Mouse (Mus musculus) left cerebral cortex, adult 2 months (tissue): ENCODE measurements around the gene Krtap16-3. TPM values are rescaled to one million over a fixed set of nuclear protein-coding genes. Genes with fewer than 3 reads are reported as not detected.

Experiments used
- DNase-seq, 2 experiments: peaks; one replicate each; pipeline ENCODE4 v3.0.0; 2021 to 2022; ENCODE audit warnings: low spot score in 2 of 2, mixed read lengths in 1 of 2; ENCODE audit errors: extremely low spot score in 1 of 2
- H3K27ac ChIP-seq: fragments of 200-600 bp; 2 replicates; pipeline ENCODE4 v1.8.1; 2022
- H3K4me3 ChIP-seq: fragments of 200-600 bp; 2 replicates; pipeline ENCODE4 v1.8.1; 2022
- CTCF ChIP-seq: fragments of 200-600 bp; IDR thresholded peaks from 2 replicates; pipeline ENCODE4 v1.8.1; 2022; ENCODE audit warnings: antibody characterized with exemption, mild to moderate bottlenecking, moderate library complexity
- intact Hi-C: fragments of 180-260 bp; cut with DNase I; formaldehyde crosslinking; loops from one replicate; pipeline ENCODE4 v1.15.1; 2025
- long read RNA-seq, 2 experiments: library from polyadenylated mRNA; stranded (forward); transcript quantifications; one replicate each; pipeline ENCODE4 v2.0.0; 2021; ENCODE audit warnings: borderline mapping rate in 2 of 2
- total RNA-seq, 2 experiments: library from RNA; stranded (reverse); gene quantifications; 2 replicates each; pipeline ENCODE4 v1.2.3; 2021

The Krtap16-3 gene
- total RNA-seq: not detected
- long read RNA-seq, experiment 1: 0 reads
- long read RNA-seq, experiment 2: 0 reads

- no peak within 1 kb of the TSS for H3K27ac ChIP-seq
- H3K4me3 ChIP-seq: no peak within 1 kb of the TSS
- no peak for DNase-seq
- TF ChIP-seq CTCF: no peak
- intact Hi-C loops: no loop called here
Observed at GRCm38 (mm10) chr16:88962773-88963172, at the start of gene Krtap16-3. TSS of gene Krtap16-3 (minus strand) at chr16:88962873.

- no peak for TF ChIP-seq CTCF
- intact Hi-C loops: no loop called here
- no peak within 1 kb of the TSS for H3K27ac ChIP-seq
- no peak for DNase-seq
- no peak within 1 kb of the TSS for H3K4me3 ChIP-seq
Observed at GRCm38 (mm10) chr16:89010659-89011058, 48.0 kb upstream of the Krtap16-3 start, which contains the start of gene Krtap22-2. TSS of gene Krtap22-2 (minus strand) at chr16:89010759.

- DNase-seq: no peak
- intact Hi-C loops: no loop called here
Observed at GRCm38 (mm10) chr16:88941106-88941505, 21.6 kb downstream of the Krtap16-3 start.

GRCm38 (mm10) chr16:88938252-88938651, 24.4 kb downstream of the Krtap16-3 start:
- TF ChIP-seq CTCF: peak; percentile 21
- no peak overlapping the region for H3K4me3 ChIP-seq
- DNase-seq: no peak
- intact Hi-C loops: no loop called here
- no peak overlapping the region for H3K27ac ChIP-seq

More at GRCm38 (mm10) chr16:88941106-88941505, 21.6 kb downstream of the Krtap16-3 start:
- no peak overlapping the region for H3K4me3 ChIP-seq
- no peak overlapping the region for H3K27ac ChIP-seq
- TF ChIP-seq CTCF: no peak

GRCm38 (mm10) chr16:88932165-88932564, 30.5 kb downstream of the Krtap16-3 start, which contains the start of gene Krtap19-9b:
TSS of gene Krtap19-9b (minus strand) at chr16:88932265.
- DNase-seq: no peak
- no peak for TF ChIP-seq CTCF
- H3K27ac ChIP-seq: no peak within 1 kb of the TSS
- intact Hi-C loops: no loop called here
- H3K4me3 ChIP-seq: no peak within 1 kb of the TSS

Other genes with a start within 250 kb of the Krtap16-3 start
- gene Krtap13-1, start 234.0 kb downstream of the Krtap16-3 start, total RNA-seq: not detected
- gene Krtap13, start 211.2 kb downstream of the Krtap16-3 start, total RNA-seq: not detected
- not detected for gene 2310034C09Rik, start 204.0 kb downstream of the Krtap16-3 start, total RNA-seq
- not detected for gene 2310057N15Rik, start 188.7 kb downstream of the Krtap16-3 start, total RNA-seq
- gene Gm5965, start 185.0 kb downstream of the Krtap16-3 start, total RNA-seq: not detected
- not detected for gene Gm20741, start 150.7 kb downstream of the Krtap16-3 start, total RNA-seq
- not detected for gene Krtap15, start 142.7 kb downstream of the Krtap16-3 start, total RNA-seq
- gene Krtap14, start 136.7 kb downstream of the Krtap16-3 start, total RNA-seq: not detected
- not detected for gene Krtap19-1, start 93.5 kb downstream of the Krtap16-3 start, total RNA-seq
- not detected for gene Krtap19-2, start 88.6 kb downstream of the Krtap16-3 start, total RNA-seq
- not detected for gene Krtap19-3, start 84.8 kb downstream of the Krtap16-3 start, total RNA-seq
- not detected for gene Krtap19-4, start 77.8 kb downstream of the Krtap16-3 start, total RNA-seq
- not detected for gene Krtap19-5, start 66.4 kb downstream of the Krtap16-3 start, total RNA-seq
- gene Krtap19-9b, start 30.6 kb downstream of the Krtap16-3 start, total RNA-seq: not detected
- gene Krtap22-2, start 47.9 kb upstream of the Krtap16-3 start, total RNA-seq: not detected
- not detected for gene Gm10229, start 52.4 kb upstream of the Krtap16-3 start, total RNA-seq
- not detected for gene Krtap6-1, start 68.8 kb upstream of the Krtap16-3 start, total RNA-seq
- gene Gm10228, start 78.6 kb upstream of the Krtap16-3 start, total RNA-seq: not detected
- gene Krtap6-5, start 85.0 kb upstream of the Krtap16-3 start, total RNA-seq: not detected
- not detected for gene 1110025L11Rik, start 101.1 kb upstream of the Krtap16-3 start, total RNA-seq
- not detected for gene Krtap6-3, start 121.1 kb upstream of the Krtap16-3 start, total RNA-seq
- gene Gm6358, start 178.0 kb upstream of the Krtap16-3 start, total RNA-seq: not detected
- not detected for gene Gm10061, start 188.2 kb upstream of the Krtap16-3 start, total RNA-seq
- not detected for gene Gm9789, start 195.1 kb upstream of the Krtap16-3 start, total RNA-seq
- not detected for gene Gm7735, start 206.6 kb upstream of the Krtap16-3 start, total RNA-seq
- not detected for gene 1110057P08Rik, start 211.9 kb upstream of the Krtap16-3 start, total RNA-seq
- not detected for gene Krtap20-2, start 243.0 kb upstream of the Krtap16-3 start, total RNA-seq